Mouse (Mus musculus) midbrain, postnatal 0 days (tissue): ENCODE measurements around the gene Dcp1b. TPM values are rescaled to one million over a fixed set of nuclear protein-coding genes. Genes with fewer than 3 reads are reported as not detected.
A peak's percentile ranks its signal among the peaks of the same experiment; 100 is the strongest.

Source experiments
- ATAC-seq: fragments of 200-750 bp; cut with Nextera tagmentation; 2 replicates; pipeline ENCODE4 v1.8.0; 2017; ENCODE audit warnings: moderate number of reproducible peaks, mild to moderate bottlenecking, moderate TSS enrichment, moderate library complexity; ENCODE audit not compliant: low FRiP score
- DNase-seq: peaks from one replicate; pipeline ENCODE4 v3.0.0-alpha.2; 2015; ENCODE audit warnings: low spot score
- H3K27ac ChIP-seq: fragments of 300-500 bp; sonication (generic); 2 replicates; pipeline ENCODE4 v1.5.1; 2014; ENCODE audit warnings: low read depth, mild to moderate bottlenecking, low read length, mixed read lengths
- H3K27me3 ChIP-seq: fragments of 300-500 bp; sonication (generic); 2 replicates; pipeline ENCODE4 v1.6.1; 2014; ENCODE audit warnings: low read length, control low read depth, mixed read lengths; ENCODE audit not compliant: insufficient read depth
- H3K36me3 ChIP-seq: fragments of 300-500 bp; sonication (generic); 2 replicates; pipeline ENCODE4 v1.6.1; 2014; ENCODE audit warnings: low read length, control low read depth, mixed read lengths; ENCODE audit not compliant: insufficient read depth
- H3K4me1 ChIP-seq: fragments of 300-500 bp; sonication (generic); 2 replicates; pipeline ENCODE4 v1.6.1; 2014; ENCODE audit warnings: mild to moderate bottlenecking, control low read depth, antibody characterized with exemption, low read length, mixed read lengths; ENCODE audit not compliant: insufficient read depth
- H3K4me2 ChIP-seq: fragments of 300-500 bp; sonication (generic); 2 replicates; pipeline ENCODE4 v1.6.1; 2014; ENCODE audit warnings: low read depth, mild to moderate bottlenecking, low read length, mixed read lengths; ENCODE audit not compliant: poor library complexity, severe bottlenecking
- H3K4me3 ChIP-seq: fragments of 300-500 bp; sonication (generic); 2 replicates; pipeline ENCODE4 v1.5.1; 2014; ENCODE audit warnings: low read depth, mild to moderate bottlenecking, low read length, moderate library complexity
- H3K9ac ChIP-seq: fragments of 300-500 bp; sonication (generic); replicated peaks from 2 replicates; pipeline ENCODE4 v1.6.1; 2014; ENCODE audit warnings: mild to moderate bottlenecking, low read length, moderate library complexity, mixed read lengths; ENCODE audit not compliant: poor library complexity, severe bottlenecking
- H3K9me3 ChIP-seq: fragments of 300-500 bp; sonication (generic); 2 replicates; pipeline ENCODE4 v1.6.1; 2016; ENCODE audit warnings: low read length, control low read depth
- CTCF ChIP-seq: IDR thresholded peaks from 2 replicates; pipeline ENCODE4 v1.5.1; 2016; ENCODE audit warnings: antibody characterized with exemption, mild to moderate bottlenecking
- WGBS: fragments of 180-500 bp; shearing (Covaris S2); extraction: QIAGEN DNeasy Blood & Tissue Kit; methylation state at CpG from one replicate; pipeline ENCODE4 v1.1.7; 2014; 5-methylcytosine and 5-hydroxymethylcytosine counted together
- polyA plus RNA-seq: library from polyadenylated mRNA; unstranded; fragments of >200 nt; fragmentation: Nextera tagmentation; extraction: Ambion mirVana; gene quantifications from 2 replicates; pipeline ENCODE4 v1.2.1, GENCODE M21; 2015
- total RNA-seq: library from RNA; depleted of rRNA; stranded (reverse); fragments of >200 nt; gene quantifications from 2 replicates; pipeline ENCODE4 v1.2.3, GENCODE M21; 2014

Gene Dcp1b
- total and polyA plus RNA-seq, 2 experiments from 2014 or later, result 11.7 to 22.6 TPM

GRCm38 (mm10) chr6:119233066-119233465 lies 58.0 kb downstream of the Dcp1b start:
- no peak for ATAC-seq
- Histone ChIP-seq H3K4me1 (no peaks in the 10 kb centered on the region), H3K4me2 (no peak overlapping the region), H3K27me3 (no peaks in the 10 kb centered on the region), H3K36me3 (no peaks in the 10 kb centered on the region), H3K4me3 (no peak overlapping the region), H3K27ac (no peak overlapping the region), H3K9me3 (no peaks in the 10 kb centered on the region), H3K9ac (no peak overlapping the region)
- WGBS, result 63% methylated on average over 3 of the region's 3 CpGs
- TF ChIP-seq CTCF, result no peak
- no peak for DNase-seq

DNA sequence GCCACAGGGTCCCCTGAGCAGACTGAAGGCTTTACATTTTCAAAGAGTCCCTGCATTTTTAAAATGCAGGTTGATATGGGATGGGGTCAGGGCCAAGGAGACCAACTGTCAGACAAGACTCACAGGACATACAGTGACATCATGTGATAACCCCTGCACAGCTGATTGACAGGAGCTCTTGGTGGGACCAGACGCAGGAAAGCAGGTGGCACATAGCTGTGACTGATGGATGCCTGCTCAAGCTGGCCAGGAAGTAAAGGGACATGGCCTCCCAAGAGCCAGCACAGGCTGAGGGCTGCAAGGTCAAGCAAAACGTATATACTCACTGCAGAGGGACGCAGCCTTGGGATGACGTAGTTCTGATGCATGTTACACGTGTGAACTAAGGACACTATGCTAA lies 60.4 kb downstream of the Dcp1b start:
- H3K27ac ChIP-seq, result no peak overlapping the region
- H3K36me3 ChIP-seq, result no peaks in the 10 kb centered on the region
- H3K4me1 ChIP-seq, result no peaks in the 10 kb centered on the region
- TF ChIP-seq CTCF, result no peak
- no peak overlapping the region for H3K4me3 ChIP-seq
- no peak overlapping the region for H3K9ac ChIP-seq
- no peaks in the 10 kb centered on the region for H3K27me3 ChIP-seq
- no peak for DNase-seq
- H3K9me3 ChIP-seq, result no peaks in the 10 kb centered on the region
- no peak overlapping the region for H3K4me2 ChIP-seq
- WGBS, result 77% methylated on average over 5 of the region's 5 CpGs
- ATAC-seq, result no peak

GRCm38 (mm10) chr6:119236241-119236640 lies 61.2 kb downstream of the Dcp1b start, which contains the start of gene Cacna2d4:
TSS of gene Cacna2d4 (plus strand) at chr6:119236526.
- H3K27me3 ChIP-seq, result no peaks in the 10 kb centered on the region
- DNase-seq (no peak), ATAC-seq (no peak)
- H3K4me3 ChIP-seq, result no peak within 1 kb of the TSS
- no peaks in the 10 kb centered on the region for H3K36me3 ChIP-seq
- no peak for TF ChIP-seq CTCF
- no peak within 1 kb of the TSS for H3K4me2 ChIP-seq
- no peak within 1 kb of the TSS for H3K27ac ChIP-seq
- H3K4me1 ChIP-seq, result 0 out of 2 replicates have a peak, but pooled peaks cover 3% of the 10 kb centered on the region
- 55% methylated on average over 1 of the region's 1 CpGs for WGBS
- H3K9ac ChIP-seq, result no peak within 1 kb of the TSS
- no peaks in the 10 kb centered on the region for H3K9me3 ChIP-seq

DNA sequence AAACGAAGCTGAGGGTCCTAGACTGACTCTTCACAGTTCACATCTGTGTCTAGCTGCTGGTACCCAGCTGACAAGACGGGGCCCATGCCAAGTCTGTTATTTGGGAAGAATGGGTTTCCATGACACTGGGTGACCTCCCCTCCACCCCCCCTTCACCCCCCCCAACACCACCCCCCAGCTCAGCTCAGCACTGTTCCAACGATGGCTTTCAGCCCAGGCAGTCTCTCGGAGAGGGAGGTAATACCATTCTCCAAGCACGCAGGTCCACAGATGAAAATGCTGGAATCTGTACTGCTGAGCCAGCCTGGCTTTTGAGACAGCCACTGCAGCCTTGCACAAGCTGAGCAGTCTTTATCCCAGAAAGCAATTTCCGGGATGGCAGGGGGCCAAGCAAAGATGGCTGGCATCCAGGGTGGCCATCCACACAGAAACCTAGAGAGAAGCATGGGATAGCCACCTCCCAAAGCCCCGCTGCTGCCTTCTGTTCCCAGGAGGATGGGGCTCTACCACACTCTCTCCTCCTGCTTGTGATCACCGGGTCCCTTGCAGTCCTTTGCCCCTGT lies 62.5 kb downstream of the Dcp1b start:
- no peaks in the 10 kb centered on the region for H3K9me3 ChIP-seq
- H3K4me2 ChIP-seq, result no peak overlapping the region
- H3K9ac ChIP-seq, result 0 out of 2 replicates have a peak overlapping the region, but pooled peaks have one; percentile 13
- peak overlapping the region; percentile 57; the same call in 1 of the 2 replicates for H3K27ac ChIP-seq
- H3K4me3 ChIP-seq, result no peak overlapping the region
- no peaks in the 10 kb centered on the region for H3K36me3 ChIP-seq
- whole genome bisulfite sequencing, result 43% methylated on average over 8 of the region's 8 CpGs
- DNase-seq, result peak; percentile 91
- TF ChIP-seq CTCF, result peak; percentile 23
- ATAC-seq, result peak; percentile 87
- H3K4me1 ChIP-seq, result 0 out of 2 replicates have a peak, but pooled peaks cover 4% of the 10 kb centered on the region
- no peaks in the 10 kb centered on the region for H3K27me3 ChIP-seq

- H3K27me3 ChIP-seq, result no peaks in the 10 kb centered on the region
- ATAC-seq, result no peak
- WGBS, result 85% methylated on average over 5 of the region's 5 CpGs
- H3K4me2 ChIP-seq, result no peak overlapping the region
- H3K9ac ChIP-seq, result no peak overlapping the region
- H3K36me3 ChIP-seq, result no peaks in the 10 kb centered on the region
- TF ChIP-seq CTCF, result no peak
- peak; percentile 32 for DNase-seq
- H3K4me3 ChIP-seq, result no peak overlapping the region
- no peaks in the 10 kb centered on the region for H3K9me3 ChIP-seq
- no peak overlapping the region for H3K27ac ChIP-seq
- 0 out of 2 replicates have a peak, but pooled peaks cover 4% of the 10 kb centered on the region for H3K4me1 ChIP-seq
Observed at GRCm38 (mm10) chr6:119239341-119240005, 64.4 kb downstream of the Dcp1b start.

GRCm38 (mm10) chr6:119240256-119240655 lies 65.2 kb downstream of the Dcp1b start:
- TF ChIP-seq CTCF, result no peak
- no peaks in the 10 kb centered on the region for H3K27me3 ChIP-seq
- no peak overlapping the region for H3K9ac ChIP-seq
- no peaks in the 10 kb centered on the region for H3K36me3 ChIP-seq
- ATAC-seq (no peak), DNase-seq (no peak)
- no peak overlapping the region for H3K27ac ChIP-seq
- H3K4me1 ChIP-seq, result 0 out of 2 replicates have a peak, but pooled peaks cover 4% of the 10 kb centered on the region
- no peaks in the 10 kb centered on the region for H3K9me3 ChIP-seq
- 80% methylated on average over 7 of the region's 7 CpGs for WGBS
- no peak overlapping the region for H3K4me2 ChIP-seq
- no peak overlapping the region for H3K4me3 ChIP-seq
